Mouse (Mus musculus): ENCODE data around the gene Mcrs1.

- TF ChIP-seq CTCF (IDR thresholded peaks at IDR 0.05; ENCODE audit: control insufficient read depth, insufficient read depth, low read length): no peak
- TF ChIP-seq POLR2A (IDR thresholded peaks at IDR 0.05; ENCODE audit: borderline replicate concordance, control insufficient read depth, low read depth, low read length): no peak
Measured at GRCm38 (mm10) chr15:99295484-99295981, 43.8 kb upstream of the Mcrs1 start, which contains the start of gene Fam186b.

Data from bone marrow, adult 2 months (tissue).